Mouse (Mus musculus): ENCODE data around the gene Traf2. TPM values are rescaled to one million over a fixed set of nuclear protein-coding genes. Genes with fewer than 3 reads are reported as not detected.

Gene Traf2
- total RNA-seq, 4 experiments from 2014 or later: 10.1 to 12.1 (median 10.7) TPM

- DNase-seq (ENCODE audit: low spot score in 2 of 2): no peak
Measured at GRCm38 (mm10) chr2:25498622-25499478, 47.9 kb downstream of the Traf2 start.

GRCm38 (mm10) chr2:25497846-25498575, 48.7 kb downstream of the Traf2 start:
- DNase-seq (ENCODE audit: low spot score in 2 of 2): no peak

- DNase-seq (ENCODE audit: low spot score in 2 of 2): no peak
Measured at GRCm38 (mm10) chr2:25496462-25496861, 50.3 kb downstream of the Traf2 start.

- no peak for DNase-seq (ENCODE audit: low spot score in 2 of 2)
Measured at GRCm38 (mm10) chr2:25493476-25493961, 53.2 kb downstream of the Traf2 start, which contains the start of gene Lcn12. Gene Lcn12, minus strand, starts transcription at chr2:25493911.

- DNase-seq (ENCODE audit: low spot score in 2 of 2): no peak
Measured at GRCm38 (mm10) chr2:25492988-25493387, 53.8 kb downstream of the Traf2 start.

GRCm38 (mm10) chr2:25488671-25489068, 58.1 kb downstream of the Traf2 start:
- no peak for DNase-seq (ENCODE audit: low spot score in 2 of 2)

- no peak for DNase-seq (ENCODE audit: low spot score in 2 of 2)
Measured at GRCm38 (mm10) chr2:25487965-25488670, 58.6 kb downstream of the Traf2 start.

GRCm38 (mm10) chr2:25484901-25485647, 61.7 kb downstream of the Traf2 start:
- DNase-seq (ENCODE audit: low spot score in 2 of 2): no peak

GRCm38 (mm10) chr2:25482969-25483368, 63.8 kb downstream of the Traf2 start:
- DNase-seq (ENCODE audit: low spot score in 2 of 2): no peak

- DNase-seq (ENCODE audit: low spot score in 2 of 2): no peak
Measured at GRCm38 (mm10) chr2:25480541-25480940, 66.2 kb downstream of the Traf2 start.

- DNase-seq (ENCODE audit: low spot score in 2 of 2): no peak
Measured at GRCm38 (mm10) chr2:25479551-25480311, 67.0 kb downstream of the Traf2 start.

- peak; percentile 59 to 71 for DNase-seq (ENCODE audit: low spot score in 2 of 2)
Measured at GRCm38 (mm10) chr2:25477967-25478675, 68.6 kb downstream of the Traf2 start.

GRCm38 (mm10) chr2:25477541-25477940, 69.2 kb downstream of the Traf2 start:
- DNase-seq (ENCODE audit: low spot score in 2 of 2): no peak

GRCm38 (mm10) chr2:25472550-25472949, 74.2 kb downstream of the Traf2 start:
- DNase-seq (ENCODE audit: low spot score in 2 of 2): no peak

GRCm38 (mm10) chr2:25469969-25470368, 76.8 kb downstream of the Traf2 start, which contains the start of gene Ptgds:
Gene Ptgds, minus strand, starts transcription at chr2:25470046.
- DNase-seq (ENCODE audit: low spot score in 2 of 2): no peak

GRCm38 (mm10) chr2:25468962-25469915, 77.5 kb downstream of the Traf2 start:
- peak; percentile 57 to 63 for DNase-seq (ENCODE audit: low spot score in 2 of 2)
